In genomic region chr7:96952094-96952493, GRCm38 (mm10) we compare ENCODE assay signal across 8 mouse cellular contexts. TPM values are rescaled to one million over a fixed set of nuclear protein-coding genes. Genes with fewer than 3 reads are reported as not detected.
DNase-seq lines count a peak whose midpoint lies in the region; ATAC-seq and TF ChIP-seq lines count a peak whose summit lies in the region.

No protein-coding gene starts in this region.

- peak in 1 of 2 experiments; percentile 8 for DNase-seq in cerebellum, adult 2 months
- DNase-seq in cerebellum, postnatal 25 days: no peak
- DNase-seq in G1E (ENCODE audit: low spot score): no peak
- DNase-seq in lung, postnatal 0 days (ENCODE audit: low spot score): peak; percentile 70
- DNase-seq in left cerebral cortex, postnatal 14 days (ENCODE audit: low spot score in 2 of 2): no peak
- DNase-seq in thymus, postnatal 10 days (ENCODE audit: low spot score in 2 of 2): no peak
- no peak for DNase-seq in left cerebral cortex, postnatal 36 days (ENCODE audit: low spot score in 2 of 2)

- TF ChIP-seq CTCF in cerebellum, adult 2 months (IDR thresholded peaks at IDR 0.05; ENCODE audit: borderline replicate concordance, insufficient read depth, low read depth, low read length): no peak
- TF ChIP-seq CTCF in G1E (IDR thresholded peaks at IDR 0.05; ENCODE audit: low read depth, low read length): no peak
- no peak for TF ChIP-seq CTCF in lung, postnatal 0 days (IDR thresholded peaks at IDR 0.05)

- no peak for TF ChIP-seq EP300 in lung, postnatal 0 days (IDR thresholded peaks at IDR 0.05)

- H3K9ac ChIP-seq in hindbrain, embryonic 13.5 days: peak overlapping the region; percentile 87
- peak overlapping the region; percentile 55 for H3K9ac ChIP-seq in lung, postnatal 0 days (replicated peaks; ENCODE audit: low read depth)

- H3K36me3 ChIP-seq in G1E (replicated peaks): peaks cover 35% of the 10 kb centered on the region
- peaks cover 2% of the 10 kb centered on the region for H3K36me3 ChIP-seq in hindbrain, embryonic 13.5 days
- H3K36me3 ChIP-seq in lung, postnatal 0 days (ENCODE audit: insufficient read depth, low read length): no peaks in the 10 kb centered on the region

- no peak for ATAC-seq in G1E (ENCODE audit: extremely low read depth, insufficient number of reproducible peaks, low FRiP score, poor library complexity, severe bottlenecking)
- no peak for ATAC-seq in hindbrain, embryonic 13.5 days (ENCODE audit: low FRiP score)
- no peak for ATAC-seq in lung, postnatal 0 days

- no peaks in the 10 kb centered on the region for H3K4me1 ChIP-seq in cerebellum, adult 2 months (ENCODE audit: control insufficient read depth, insufficient read depth, low read length)
- H3K4me1 ChIP-seq in G1E (ENCODE audit: insufficient read depth, low read depth, low read length): peaks cover 45% of the 10 kb centered on the region
- H3K4me1 ChIP-seq in hindbrain, embryonic 13.5 days (replicated peaks): peaks cover 13% of the 10 kb centered on the region
- peaks cover 5% of the 10 kb centered on the region; the same call in 1 of the 2 replicates for H3K4me1 ChIP-seq in lung, postnatal 0 days (ENCODE audit: insufficient read depth, low read depth, low read length)

- H3K4me3 ChIP-seq in cerebellum, adult 2 months (replicated peaks; ENCODE audit: insufficient read depth, low read depth, low read length): peak overlapping the region; percentile 81
- peak overlapping the region; percentile 88 for H3K4me3 ChIP-seq in G1E (ENCODE audit: low read depth, low read length)
- peak overlapping the region; percentile 85 for H3K4me3 ChIP-seq in hindbrain, embryonic 13.5 days
- H3K4me3 ChIP-seq in lung, postnatal 0 days (ENCODE audit: low read depth, low read length): peak overlapping the region; percentile 81

- no peak for TF ChIP-seq POLR2A in cerebellum, adult 2 months (IDR thresholded peaks at IDR 0.05; ENCODE audit: borderline replicate concordance, insufficient read depth, low read length)

- intact Hi-C loops in left cerebral cortex, postnatal 14 days (cut with DNase I): no loop called here
- intact Hi-C loops in left cerebral cortex, postnatal 36 days (cut with DNase I): no loop called here

- H3K9me3 ChIP-seq in G1E (replicated peaks): peaks cover 9% of the 10 kb centered on the region
- H3K9me3 ChIP-seq in hindbrain, embryonic 13.5 days: no peaks in the 10 kb centered on the region
- H3K9me3 ChIP-seq in lung, postnatal 0 days (ENCODE audit: low read length): no peaks in the 10 kb centered on the region

- H3K27ac ChIP-seq in cerebellum, adult 2 months (ENCODE audit: insufficient read depth, low read length): no peak overlapping the region
- H3K27ac ChIP-seq in hindbrain, embryonic 13.5 days: no peak overlapping the region
- H3K27ac ChIP-seq in lung, postnatal 0 days (ENCODE audit: low read length): peak overlapping the region; percentile 91

- peak overlapping the region; percentile 77 for H3K4me2 ChIP-seq in hindbrain, embryonic 13.5 days
- H3K4me2 ChIP-seq in lung, postnatal 0 days (replicated peaks; ENCODE audit: low read depth, low read length): peak overlapping the region; percentile 78

- 32% methylated on average over 5 of the region's 5 CpGs for WGBS in cerebellum, adult 2 months
- 39% methylated on average over 5 of the region's 5 CpGs for WGBS in hindbrain, embryonic 13.5 days
- 21% methylated on average over 5 of the region's 5 CpGs for WGBS in lung, postnatal 0 days

- no peaks in the 10 kb centered on the region for H3K27me3 ChIP-seq in cerebellum, adult 2 months (ENCODE audit: control insufficient read depth, insufficient read depth, low read length)
- H3K27me3 ChIP-seq in G1E (ENCODE audit: insufficient read depth, low read length): no peaks in the 10 kb centered on the region
- H3K27me3 ChIP-seq in hindbrain, embryonic 13.5 days: no peaks in the 10 kb centered on the region
- no peaks in the 10 kb centered on the region for H3K27me3 ChIP-seq in lung, postnatal 0 days (replicated peaks; ENCODE audit: insufficient read depth, low read length)

RNA-seq across cellular contexts. Expression of gene Nars2, which starts 0.8 kb away (rescaled TPM):
- polyA plus RNA-seq in cerebellum, adult 2 months (2012; rRNA removed): 8.4 and 9.0 TPM in 2 replicates
- total RNA-seq in G1E (2014; fragmentation: Nextera tagmentation) (44.9 and 45.6 TPM in 2 replicates), G1E (2017) (22.7 and 24.4 TPM in 2 replicates)
- polyA plus RNA-seq in G1E (2012): 9.8 and 12.6 TPM in 2 replicates
- polyA plus RNA-seq in hindbrain, embryonic 13.5 days (2015; fragmentation: Nextera tagmentation; extraction: Ambion mirVana): 17.5 and 17.6 TPM in 2 replicates
- 9.2 and 9.8 TPM in 2 replicates for polyA plus RNA-seq in lung, postnatal 0 days (2015; fragmentation: Nextera tagmentation; extraction: Ambion mirVana)
- 10 to 100 TPM; 16.4 to 18.3 TPM for total RNA-seq in left cerebral cortex, postnatal 14 days (2021)
- total RNA-seq in left cerebral cortex, postnatal 36 days (2021): 10 to 100 TPM; 17.7 to 20.8 TPM
